Mouse (Mus musculus) spleen, postnatal 10 days (tissue): ENCODE results near the gene Spns2.

Source experiments
- DNase-seq, 2 experiments: peaks; one replicate each; pipeline ENCODE4 v3.0.0; 2021 to 2022; ENCODE audit warnings: low spot score in 2 of 2

The Spns2 gene

DNA sequence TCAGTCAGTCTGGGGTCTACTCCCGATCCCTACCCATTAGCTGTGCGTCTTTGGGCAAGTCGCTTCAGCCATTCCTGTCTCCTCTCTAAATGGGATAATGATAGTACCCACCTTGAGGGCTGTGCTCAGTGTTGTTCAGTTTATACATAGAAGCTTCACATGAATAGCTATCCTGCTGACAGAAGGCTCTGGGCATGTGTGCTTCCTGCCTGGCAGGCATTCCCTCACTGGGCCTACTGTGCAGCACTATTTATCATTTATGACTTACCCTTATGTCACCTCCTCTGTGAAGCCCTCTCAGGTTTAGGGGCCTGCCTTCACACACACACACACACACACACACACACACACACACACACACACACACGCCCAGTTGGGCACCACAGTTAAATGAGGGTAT lies 10.4 kb upstream of the Spns2 start:
- no peak for DNase-seq

DNA sequence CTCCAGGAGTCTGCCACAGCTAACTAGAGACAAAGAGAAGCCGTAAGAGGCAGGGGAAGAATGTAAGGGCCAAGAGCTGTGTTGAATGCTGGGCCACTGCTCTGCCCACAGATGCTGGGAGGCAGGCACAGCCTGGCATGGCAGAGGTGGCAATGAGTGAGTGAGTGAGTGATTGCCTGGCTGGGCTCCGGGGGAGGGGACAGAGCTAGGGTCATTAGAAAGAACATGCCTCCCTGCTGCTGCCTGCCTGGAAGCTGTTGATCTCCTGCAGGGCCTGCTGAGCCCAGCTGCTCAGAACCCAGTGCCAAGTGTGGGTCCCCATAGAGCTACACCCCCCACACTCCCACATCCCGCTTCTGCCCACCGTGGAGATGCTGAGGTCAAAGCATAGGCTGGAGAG lies 7.7 kb upstream of the Spns2 start:
- DNase-seq: no peak

- DNase-seq: no peak
These were observed 7.1 kb upstream of the Spns2 start for GRCm38 (mm10) chr11:72496775-72497174.

DNA sequence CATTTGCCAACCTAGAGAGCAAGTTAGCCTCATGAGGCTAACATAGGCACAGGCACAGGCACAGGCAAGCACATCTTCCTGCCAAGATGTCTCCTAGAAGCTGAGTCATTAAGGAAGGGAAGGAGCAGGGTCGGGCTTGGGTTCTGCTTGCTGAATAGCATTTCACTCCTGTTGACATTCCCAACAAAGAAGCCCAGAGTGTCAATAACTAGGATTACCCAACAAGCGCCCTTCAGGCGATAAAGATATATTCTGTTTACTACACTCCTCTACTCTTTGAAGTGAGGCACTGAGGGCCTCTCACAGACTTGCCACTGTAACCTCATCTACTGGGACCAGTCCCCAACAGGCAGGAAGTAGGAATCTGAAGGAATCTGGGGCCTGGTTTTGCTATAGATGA lies 6.4 kb upstream of the Spns2 start:
- DNase-seq: no peak

GRCm38 (mm10) chr11:72494046-72494988 lies 4.6 kb upstream of the Spns2 start:
- DNase-seq: no peak

DNA sequence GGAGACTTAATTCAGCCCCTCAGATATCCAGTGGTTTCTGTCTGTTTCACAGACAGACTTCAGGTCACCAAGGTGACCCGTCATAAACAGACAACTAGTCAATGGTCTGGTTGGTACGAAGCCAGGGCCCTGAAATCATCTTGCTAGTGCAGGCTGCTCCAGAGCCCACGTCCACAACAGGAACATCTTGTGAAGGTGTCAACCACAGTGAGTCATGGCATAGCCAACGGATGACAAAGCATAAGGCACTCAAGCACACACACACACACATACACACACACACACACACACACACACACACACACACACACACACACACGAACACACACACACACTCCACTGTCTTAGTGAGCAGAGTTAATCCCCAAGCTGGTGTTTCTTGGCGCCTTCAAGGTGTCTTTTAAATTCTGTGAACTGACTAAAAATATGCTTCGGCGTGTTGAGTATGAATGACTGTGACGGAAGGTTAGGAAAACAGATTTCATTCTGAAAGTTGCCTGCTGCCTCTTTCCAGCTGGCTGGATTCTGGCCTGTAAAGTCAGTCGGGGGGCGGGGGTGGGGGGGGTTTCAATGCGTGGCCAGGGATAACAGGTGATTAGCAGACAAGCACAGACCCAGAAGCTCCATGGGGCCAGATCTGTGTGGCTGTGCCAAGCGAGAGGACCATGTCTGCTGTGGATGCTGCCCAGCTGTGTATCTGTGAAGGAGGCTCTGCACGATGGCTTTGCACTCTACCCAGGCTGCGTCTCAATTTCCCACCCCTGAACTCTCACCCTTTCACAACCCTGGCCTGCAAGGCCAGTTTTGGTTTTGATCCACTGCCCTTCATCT lies 1.6 kb upstream of the Spns2 start:
- DNase-seq: no peak

DNA sequence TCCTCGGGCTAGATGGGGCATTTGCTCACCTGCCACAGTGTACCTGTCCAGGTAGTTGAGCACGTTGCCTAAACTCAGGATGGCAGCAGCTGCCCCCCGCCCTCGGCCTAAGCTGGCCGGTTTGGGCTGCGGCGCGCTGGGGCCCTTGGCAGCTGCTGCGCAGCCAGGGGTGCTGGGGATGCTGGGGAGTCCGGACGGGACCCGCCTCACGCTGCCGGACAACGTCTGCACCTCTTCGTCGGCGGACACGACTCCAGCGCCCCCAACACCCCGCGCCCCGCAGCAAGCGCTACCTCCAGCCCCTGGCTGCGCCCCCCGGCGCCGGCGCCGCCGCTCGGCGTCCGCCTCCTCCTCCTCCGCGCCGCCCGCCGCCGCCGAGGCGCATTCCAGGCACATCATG lies 307 bp downstream of the Spns2 start:
- peak in 1 of 2 experiments; percentile 33 for DNase-seq

DNA sequence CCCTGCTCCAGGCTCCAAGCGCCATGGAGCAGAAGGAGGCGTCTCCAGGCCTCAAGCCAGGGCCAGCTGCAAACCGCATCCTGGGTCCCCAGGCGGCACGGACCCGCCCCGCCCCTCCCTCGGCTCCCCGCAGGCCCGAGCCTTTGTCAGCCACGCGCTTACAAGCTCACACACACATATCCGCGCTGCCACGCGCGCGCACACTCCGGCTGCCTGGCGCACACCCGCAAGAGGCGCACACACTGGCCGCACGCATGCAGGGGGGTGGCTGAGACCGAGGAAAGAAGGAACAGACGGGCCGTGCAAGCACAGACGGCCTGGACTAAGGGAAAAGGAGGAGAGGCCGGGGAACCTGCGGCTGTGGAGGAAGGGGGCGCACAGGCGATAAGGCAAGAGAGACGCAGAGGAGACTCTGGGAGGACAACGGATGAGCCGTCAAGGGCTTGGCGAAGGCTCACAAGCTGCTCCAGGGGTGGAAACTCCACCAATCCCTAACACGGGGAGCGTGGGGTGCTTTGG lies 892 bp downstream of the Spns2 start:
- peak in 1 of 2 experiments; percentile 42 for DNase-seq

DNA sequence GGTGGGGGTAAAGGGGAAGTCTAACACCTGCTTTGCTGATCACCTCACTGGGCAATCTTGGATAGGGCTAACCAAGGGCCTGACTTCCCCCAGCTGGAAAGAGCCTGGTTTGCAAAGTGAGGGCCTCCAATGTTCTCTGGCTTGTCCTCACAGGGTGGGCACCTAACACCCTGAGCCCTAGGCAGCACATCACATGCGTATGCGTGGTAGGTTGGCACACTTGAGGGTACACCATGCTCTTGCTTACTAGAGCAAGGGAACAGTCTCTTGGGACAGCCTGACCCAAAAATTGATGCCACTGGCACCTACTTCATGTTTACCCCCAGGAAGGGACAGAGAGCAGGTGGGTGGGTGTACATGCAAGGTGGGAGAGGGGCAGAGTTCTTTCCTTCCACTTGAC lies 2.0 kb downstream of the Spns2 start:
- DNase-seq: no peak

- no peak for DNase-seq
These were observed 2.5 kb downstream of the Spns2 start for GRCm38 (mm10) chr11:72487171-72487570.

GRCm38 (mm10) chr11:72485960-72486359 lies 3.7 kb downstream of the Spns2 start:
- DNase-seq: no peak

DNA sequence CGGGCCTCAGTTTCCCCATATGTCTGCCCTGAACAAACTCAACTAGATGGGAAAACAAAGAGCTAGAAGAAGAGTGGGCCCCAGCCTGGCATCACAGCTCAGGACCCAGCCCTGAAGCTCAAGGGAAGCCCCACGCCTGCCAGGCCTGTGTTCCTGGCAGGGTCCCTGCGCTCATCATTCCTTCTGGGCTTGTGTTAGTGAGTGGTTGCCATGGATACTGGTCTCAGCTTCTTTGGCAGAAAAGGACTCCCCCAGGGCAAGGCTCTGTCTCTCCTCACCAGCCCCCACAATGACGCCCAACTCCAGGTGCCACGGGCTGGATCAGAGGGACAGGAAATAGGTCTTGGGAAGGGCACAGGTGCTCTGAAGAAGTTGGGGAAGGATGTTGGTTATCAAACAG lies 4.5 kb downstream of the Spns2 start:
- DNase-seq: no peak

DNA sequence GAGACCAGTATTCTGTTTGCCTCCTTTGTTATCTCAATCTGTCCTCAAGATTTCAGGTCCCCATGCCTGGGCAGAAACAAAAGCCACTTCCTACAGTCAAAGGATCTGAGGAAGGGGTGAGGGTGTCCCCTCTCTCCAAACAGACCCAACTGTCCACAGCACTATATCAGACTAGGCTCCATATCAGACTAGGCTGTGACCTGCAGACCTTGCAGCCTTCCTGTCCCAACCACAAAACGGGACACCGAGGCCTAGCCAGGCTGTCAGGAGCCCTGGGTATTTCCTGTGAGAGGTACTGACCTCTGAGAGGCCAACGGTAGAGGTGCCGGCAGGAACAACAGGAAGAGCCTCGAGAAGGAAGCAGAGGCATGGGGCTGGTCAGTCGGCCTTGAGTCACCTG lies 5.2 kb downstream of the Spns2 start:
- DNase-seq: no peak

DNA sequence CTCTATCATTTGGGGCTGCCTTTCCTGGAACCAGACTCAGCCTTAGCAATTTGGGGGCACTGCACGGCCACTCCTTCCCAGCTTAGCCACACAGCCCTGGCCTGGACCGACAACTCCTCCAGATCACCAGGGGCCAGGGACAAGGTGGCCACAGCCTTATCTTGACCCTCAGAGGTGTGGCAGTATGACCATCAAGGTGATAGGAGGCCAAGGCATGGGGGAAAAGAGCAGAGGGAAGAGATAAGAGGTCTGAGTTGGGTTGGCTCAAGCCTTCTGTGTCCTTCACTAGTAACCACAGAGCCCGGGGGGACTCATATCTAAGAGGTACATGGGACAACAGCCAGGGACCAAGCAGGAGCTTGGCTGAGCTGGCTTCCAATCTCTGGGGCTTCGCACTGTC lies 7.8 kb downstream of the Spns2 start:
- no peak for DNase-seq

GRCm38 (mm10) chr11:72481313-72481712 lies 8.4 kb downstream of the Spns2 start:
- no peak for DNase-seq

GRCm38 (mm10) chr11:72479499-72479898 lies 10.2 kb downstream of the Spns2 start:
- no peak for DNase-seq

DNA sequence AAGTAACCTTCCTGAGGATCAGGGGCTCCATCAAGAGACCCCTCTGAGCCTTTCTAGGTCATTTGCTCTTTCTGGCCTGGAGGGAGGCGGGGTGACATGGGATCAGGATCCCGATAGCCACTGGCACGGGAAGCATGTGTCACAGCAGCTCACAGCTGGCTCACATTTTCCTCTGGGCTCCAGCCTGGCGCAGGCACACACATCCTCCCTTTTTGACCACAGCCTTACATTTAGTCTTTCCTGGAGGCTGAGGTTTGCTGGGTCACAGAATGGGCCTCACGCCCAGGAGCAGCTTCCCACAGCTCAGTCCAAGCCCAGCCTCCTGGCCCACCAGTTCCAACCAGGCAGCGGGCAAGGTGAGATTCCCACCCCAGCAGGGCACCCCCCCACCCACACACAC lies 11.5 kb downstream of the Spns2 start:
- no peak for DNase-seq

DNA sequence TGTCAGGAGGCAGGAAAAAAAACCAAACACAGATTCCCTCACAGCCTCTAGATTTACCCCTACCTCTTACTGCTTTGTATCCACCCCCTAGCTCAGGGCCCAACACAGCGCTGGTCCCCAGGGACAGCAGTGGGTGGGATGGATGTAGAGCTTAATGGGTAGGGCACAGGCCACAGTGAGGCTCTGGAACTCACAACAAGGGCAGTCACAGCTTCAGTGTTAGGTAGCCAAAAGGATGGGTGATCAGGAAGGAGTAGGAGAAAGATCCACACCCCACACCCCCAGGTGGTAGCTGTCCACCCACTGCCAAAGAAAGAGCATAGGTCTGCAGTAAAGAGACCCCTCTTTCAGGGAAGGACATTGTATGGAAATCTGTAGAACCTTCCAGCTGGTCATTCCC lies 12.1 kb downstream of the Spns2 start:
- no peak for DNase-seq

GRCm38 (mm10) chr11:72477182-72477581 lies 12.5 kb downstream of the Spns2 start:
- no peak for DNase-seq

DNA sequence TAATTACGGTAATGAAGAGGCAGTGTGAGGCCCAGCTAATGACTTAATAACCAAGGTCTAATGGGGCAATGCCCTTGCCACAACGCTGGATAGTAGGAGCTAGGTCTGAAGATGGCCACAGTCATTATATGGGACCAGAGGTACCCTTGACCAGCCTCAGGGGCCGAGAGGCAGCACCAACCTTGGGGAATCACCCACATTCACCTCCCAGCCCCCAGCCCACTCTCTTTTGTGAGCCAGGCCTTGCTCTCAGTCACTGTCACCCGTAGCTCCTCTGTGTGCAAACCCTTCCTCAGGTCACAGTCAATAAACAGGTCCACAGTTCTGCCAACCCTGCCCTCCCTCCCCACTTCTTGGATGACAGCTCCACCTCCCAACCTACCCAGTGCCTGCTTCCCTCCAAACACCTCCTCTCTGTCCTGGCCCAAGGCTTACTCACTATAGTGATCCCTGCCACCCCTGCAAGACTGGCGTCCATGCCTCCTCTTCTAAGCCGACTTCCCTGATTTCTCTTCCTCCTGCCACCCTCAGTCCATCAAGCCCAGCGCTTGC lies 13.6 kb downstream of the Spns2 start:
- no peak for DNase-seq

- no peak for DNase-seq
These were observed 14.3 kb downstream of the Spns2 start for GRCm38 (mm10) chr11:72475408-72475807.

- DNase-seq: no peak
These were observed 14.8 kb downstream of the Spns2 start for GRCm38 (mm10) chr11:72474926-72475325.
